Mouse (Mus musculus) spleen, postnatal 4 days (tissue): Measurements from ENCODE around the gene Tcf19.
"Not testable (repeated sequence)": the region's sequence is repeated elsewhere in the genome, so short reads cannot be mapped to it uniquely, and the experiment has no call there.

ENCODE experiments used
- DNase-seq, 2 experiments: peaks; one replicate each; pipeline ENCODE4 v3.0.0; 2022; ENCODE audit warnings: low spot score in 2 of 2

Tcf19 gene

DNA sequence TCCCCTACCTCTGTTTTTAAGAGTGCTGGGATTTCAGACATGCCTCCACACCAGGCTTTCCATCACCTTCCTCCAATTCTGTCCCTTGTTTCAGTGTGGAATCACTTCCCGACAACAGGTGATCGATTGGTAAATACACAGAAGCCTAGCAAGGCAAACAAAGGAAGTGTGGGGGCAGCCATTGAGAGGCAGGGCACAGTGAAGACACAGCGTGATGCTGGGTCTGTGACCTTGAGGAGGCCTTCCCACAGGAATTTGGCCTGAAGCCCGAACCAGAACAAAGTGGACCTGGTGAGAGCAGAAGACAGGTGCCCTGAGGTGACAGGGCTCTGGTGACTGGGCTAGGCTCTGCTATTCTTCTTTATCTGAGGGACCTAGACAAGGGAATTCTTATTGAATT, 30.9 kb downstream of the Tcf19 start:
- no peak for DNase-seq

DNA sequence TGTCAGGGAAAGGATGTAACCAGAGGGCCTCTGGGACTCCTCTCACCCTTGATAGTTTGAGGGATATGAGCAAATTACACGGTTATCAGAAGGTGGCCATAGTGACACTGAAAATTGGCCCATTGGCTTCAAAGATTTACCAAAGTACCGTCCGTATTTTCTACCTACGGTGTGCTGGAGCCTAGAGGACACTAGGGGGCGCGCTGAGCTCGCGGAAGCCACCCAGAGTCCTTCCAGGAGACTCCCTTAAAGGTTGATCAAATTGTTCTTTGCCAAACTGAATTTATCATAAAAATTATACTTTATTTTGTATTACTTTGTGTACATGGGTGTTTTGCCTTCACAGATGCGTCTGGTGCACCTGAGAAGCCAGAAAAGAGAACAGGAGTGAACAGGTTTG, 32.6 kb downstream of the Tcf19 start:
- DNase-seq: peak; percentile 42 to 79

DNA sequence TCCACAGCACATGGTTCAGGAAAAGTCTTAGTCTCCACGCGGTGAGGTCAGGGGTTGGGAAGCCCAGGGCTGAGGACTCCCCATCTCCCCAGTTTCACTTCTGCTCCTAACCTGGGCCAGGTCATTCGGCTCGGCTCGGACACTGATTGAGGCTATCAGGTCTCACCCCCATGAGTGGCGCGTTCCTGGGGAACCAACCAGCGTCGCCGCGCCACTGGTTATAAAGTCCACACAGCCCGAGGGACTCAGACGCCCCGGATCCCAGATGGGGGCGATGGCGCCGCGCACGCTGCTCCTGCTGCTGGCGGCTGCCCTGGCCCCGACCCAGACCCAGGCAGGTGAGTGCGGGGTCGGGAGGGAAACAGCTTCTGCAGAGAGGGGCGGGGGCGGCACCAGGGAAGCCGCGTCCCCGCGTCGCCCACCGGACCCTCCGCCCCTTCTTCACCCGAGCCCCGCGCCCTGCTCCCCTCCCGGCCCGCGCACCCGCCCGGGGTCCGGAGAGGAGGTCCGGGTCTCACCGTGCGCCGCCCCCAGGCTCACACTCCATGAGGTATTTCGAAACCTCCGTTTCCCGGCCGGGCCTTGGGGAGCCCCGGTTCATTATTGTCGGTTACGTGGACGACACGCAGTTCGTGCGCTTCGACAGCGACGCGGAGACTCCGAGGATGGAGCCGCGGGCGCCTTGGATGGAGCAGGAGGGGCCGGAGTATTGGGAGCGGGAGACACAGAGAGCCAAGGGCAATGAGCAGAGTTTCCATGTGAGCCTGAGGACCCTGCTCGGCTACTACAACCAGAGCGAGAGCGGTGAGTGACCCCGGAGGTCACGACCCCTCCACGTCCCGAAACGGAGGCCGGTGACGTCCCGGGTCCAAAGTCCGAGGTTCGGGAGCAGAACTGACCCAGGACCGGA, 46.5 kb downstream of the Tcf19 start, which contains the start of gene H2-Q10:
H2-Q10 (plus strand) TSS at position 248 of the 910 bp plus-strand sequence.
- DNase-seq: peak in 1 of 2 experiments; percentile 64

DNA sequence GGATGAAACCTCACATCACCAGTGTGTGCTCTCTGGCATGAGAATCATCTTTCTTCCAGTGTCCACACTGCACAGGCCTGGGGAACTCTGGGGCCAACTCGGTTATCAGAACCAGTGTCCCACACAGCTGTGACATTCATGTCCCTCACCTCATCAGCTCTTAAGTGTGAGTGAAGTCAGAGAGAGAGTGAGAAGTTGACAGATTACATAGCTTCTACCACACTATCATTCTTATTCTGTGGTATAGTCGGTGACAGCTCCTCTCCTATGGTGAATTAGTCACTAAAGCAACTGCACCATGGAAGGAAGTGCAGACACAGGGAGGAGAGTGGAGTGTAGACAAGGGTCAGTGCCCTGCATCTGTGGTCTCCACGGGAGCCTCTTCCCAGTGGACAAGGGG, 47.7 kb downstream of the Tcf19 start:
- not testable (repeated sequence) for DNase-seq

DNA sequence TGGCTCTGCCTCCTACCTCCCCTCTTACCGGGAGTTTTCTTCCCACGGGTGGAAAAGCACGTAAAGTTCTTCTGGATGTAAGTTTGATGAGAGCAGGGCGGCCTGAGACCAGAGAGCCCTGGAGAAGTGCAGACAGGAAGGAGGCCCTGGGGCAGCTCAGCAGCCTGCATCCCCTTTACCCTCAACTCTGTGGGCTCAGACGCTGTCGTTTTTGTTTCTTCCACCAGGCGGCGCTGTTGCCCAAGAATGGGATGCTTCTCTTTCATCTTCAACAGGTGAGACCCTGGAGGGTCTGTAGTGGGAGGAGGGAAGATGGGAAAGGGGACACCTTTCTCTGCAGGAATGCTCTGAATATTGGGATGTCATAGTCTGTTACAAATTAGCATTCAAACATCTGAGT, 51.0 kb downstream of the Tcf19 start:
- not testable (repeated sequence) for DNase-seq
